Comparison of ENCODE assay signal across 27 mouse cellular contexts in the genomic region with DNA sequence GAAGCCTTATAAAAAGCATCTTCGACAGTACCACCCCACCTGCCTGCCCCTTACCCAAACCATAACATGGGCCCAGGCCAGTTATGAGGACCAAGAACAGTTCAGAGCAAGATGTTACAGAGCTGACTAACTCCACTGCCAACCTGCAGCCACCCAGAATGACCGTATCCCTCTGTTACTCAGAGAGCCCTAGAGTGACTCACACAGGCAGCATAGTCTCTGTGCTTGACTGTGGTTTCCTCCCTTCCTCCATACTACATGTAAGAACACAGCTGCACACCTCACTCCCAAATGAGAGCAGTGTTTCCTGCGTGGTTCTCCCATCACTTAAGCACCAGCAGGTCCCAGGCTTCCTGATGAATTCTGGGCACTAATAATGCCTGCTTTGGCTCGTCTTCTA. TPM values are rescaled to one million over a fixed set of nuclear protein-coding genes. Genes with fewer than 3 reads are reported as not detected.
DNase-seq lines count a peak whose midpoint lies in the region; ATAC-seq and TF ChIP-seq lines count a peak whose summit lies in the region.
"Had no signal": no experiment of that assay in that cellular context is flagged by ENCODE, and none has a peak within 500 bp of the region (broad histone marks: within the 10 kb centered on the region; RNA-seq: fewer than 3 reads in every experiment).

No protein-coding gene starts in this region.

- TF ChIP-seq CTCF in Patski (IDR thresholded peaks at IDR 0.05): no peak

- ATAC-seq in Patski: peak; percentile 84
- ATAC-seq: CD4-positive, CD25-positive, alpha-beta regulatory T cell, adult 4 months; forebrain, embryonic 15.5 days; intestine, embryonic 15.5 days had no signal

- CTCF ChIA-PET in Patski (lab: Charles Lee): no interaction called here

- POLR2A ChIA-PET in Patski (lab: Charles Lee): interaction anchor here (0.6 kb wide), 2 partner anchors 28 to 124 kb away, joined by 3 to 7 read pairs; no protein-coding TSS in a partner anchor

- in situ Hi-C loops in Patski (cut with MboI; ENCODE audit: low pct_unique_long_range_greater_than_20kb): no loop called here

- DNase-seq in 3134 (ENCODE audit: extremely low read depth, insufficient read length, low spot score) (peak; percentile 20), 416B (ENCODE audit: low read depth) (peak; percentile 61), Patski (ENCODE audit: low read depth, low spot score) (no peak)
- peak; percentile 31 for DNase-seq in fibroblast of lung, adult 2 months (ENCODE audit: low read depth)
- DNase-seq in adrenal gland, adult (ENCODE audit: inconsistent age in 2 of 2, low spot score in 1 of 2): no peak
- DNase-seq in heart, adult 18-20 months: no peak
- no peak for DNase-seq in lung, postnatal 4 days
- DNase-seq: adrenal gland, adult 2 months; adrenal gland, postnatal 25 days; B cell, adult 2 months; cerebellum, adult 11-12 months; cerebellum, adult 8-10 months; cerebellum, postnatal 10 days; gastrocnemius, postnatal 25 days; heart, adult 2 months; heart, postnatal 14 days; heart, postnatal 4 days; kidney, adult 11 months; kidney, adult 8-10 months had no signal

- no peaks in the 10 kb centered on the region for H3K27me3 ChIP-seq in Patski
- H3K27me3 ChIP-seq: forebrain, embryonic 12.5 days; forebrain, embryonic 15.5 days; heart, embryonic 13.5 days; hindbrain, embryonic 12.5 days; hindbrain, embryonic 15.5 days; intestine, embryonic 15.5 days had no signal

RNA-seq across cellular contexts. Expression of gene Stk33, which starts 31.8 kb away (rescaled TPM):
- not detected for polyA plus RNA-seq in Patski (2021)
- under 1 TPM in 1 of 2 experiments, not detected in 1; 0.33 TPM for total RNA-seq in heart, adult 18-20 months (2021)
- total RNA-seq: gastrocnemius, postnatal 25 days; heart, adult 2 months; heart, postnatal 4 days; MEL had no signal
- polyA plus RNA-seq: CD4-positive, CD25-positive, alpha-beta regulatory T cell, adult 4 months had no signal

RNA-seq across cellular contexts. Expression of gene Trim66, which starts 37.2 kb away (rescaled TPM):
- 0.32 TPM for polyA plus RNA-seq in Patski (2021)
- total RNA-seq in heart, adult 18-20 months (2021): under 1 TPM; 0.07 to 0.23 TPM
- total RNA-seq: MEL had no signal
- polyA plus RNA-seq: CD4-positive, CD25-positive, alpha-beta regulatory T cell, adult 4 months; heart, embryonic 13.5 days had no signal

RNA-seq across cellular contexts. Expression of gene Rpl27a, which starts 48.2 kb away (rescaled TPM):
- polyA plus RNA-seq in Patski (2021): 478 TPM
- 10 to 100 TPM; 93.0 to 99.0 TPM for total RNA-seq in heart, adult 18-20 months (2021)

Comparison
In these comparisons a context has a peak if more than half of its experiments do, and no peak if none do; other contexts are left out.
1. DNase-seq: peak in 3134 (single experiment), 416B (single experiment) and fibroblast of lung, adult 2 months (single experiment); none in Patski (single experiment), adrenal gland, adult (0 of 2), heart, adult 18-20 months (0 of 2) and lung, postnatal 4 days (0 of 2).